9 mouse cellular contexts compared by ENCODE assay signal in genomic region chr6:59424871-59425740, GRCm38 (mm10). TPM values are rescaled to one million over a fixed set of nuclear protein-coding genes. Genes with fewer than 3 reads are reported as not detected.
DNase-seq lines count a peak whose midpoint lies in the region; ATAC-seq and TF ChIP-seq lines count a peak whose summit lies in the region.
"Had no signal": no experiment of that assay in that cellular context is flagged by ENCODE, and none has a peak within 500 bp of the region (broad histone marks: within the 10 kb centered on the region; RNA-seq: fewer than 3 reads in every experiment).

No protein-coding gene starts in this region.

- H3K27me3 ChIP-seq in liver, adult 2 months (ENCODE audit: control insufficient read depth, insufficient read depth, low read length), result no peaks in the 10 kb centered on the region
- H3K27me3 ChIP-seq in liver, embryonic 12.5 days (replicated peaks), result peaks cover 4% of the 10 kb centered on the region; the same call in 1 of the 2 replicates
- H3K27me3 ChIP-seq in intestine, embryonic 16.5 days (replicated peaks; ENCODE audit: control insufficient read depth, insufficient read depth, low read length), result no peaks in the 10 kb centered on the region

- no peak for TF ChIP-seq POLR2A in liver, adult 2 months (IDR thresholded peaks at IDR 0.05; ENCODE audit: extremely low read depth, insufficient read depth, low read length)

- peak overlapping the region; percentile 74 for H3K4me3 ChIP-seq in gastrocnemius, adult 2 months
- H3K4me3 ChIP-seq in liver, adult 2 months (ENCODE audit: insufficient read depth, low read depth, low read length), result peak overlapping the region; percentile 87
- H3K4me3 ChIP-seq in liver, embryonic 12.5 days, result no peak overlapping the region
- peak overlapping the region; percentile 69 for H3K4me3 ChIP-seq in intestine, embryonic 16.5 days (ENCODE audit: low read length)

- H3K36me3 ChIP-seq in liver, adult 2 months (ENCODE audit: control insufficient read depth, insufficient read depth, low read length), result no peaks in the 10 kb centered on the region
- no peaks in the 10 kb centered on the region for H3K36me3 ChIP-seq in liver, embryonic 12.5 days
- no peaks in the 10 kb centered on the region for H3K36me3 ChIP-seq in intestine, embryonic 16.5 days (ENCODE audit: control insufficient read depth, insufficient read depth, low read length)

- no peak overlapping the region for H3K27ac ChIP-seq in gastrocnemius, adult 2 months
- H3K27ac ChIP-seq in liver, adult 2 months (replicated peaks; ENCODE audit: insufficient read depth, low read depth, low read length), result peak overlapping the region; percentile 83
- H3K27ac ChIP-seq in liver, embryonic 12.5 days, result no peak overlapping the region
- H3K27ac ChIP-seq in intestine, embryonic 16.5 days (ENCODE audit: low read length), result peak overlapping the region; percentile 90
- H3K27ac ChIP-seq: liver, embryonic 14.5 days had no signal

- TF ChIP-seq CTCF in gastrocnemius, adult 2 months (IDR thresholded peaks at IDR 0.05), result no peak
- no peak for TF ChIP-seq CTCF in liver, adult 2 months (IDR thresholded peaks at IDR 0.05; ENCODE audit: low read depth, low read length)

- 18% methylated on average over 10 of the region's 10 CpGs for WGBS in liver, adult 2 months
- 62% methylated on average over 10 of the region's 10 CpGs for WGBS in liver, embryonic 12.5 days (ENCODE audit: insufficient replicate concordance)
- WGBS in intestine, embryonic 16.5 days, result 56% methylated on average over 10 of the region's 10 CpGs

- intact Hi-C loops in gastrocnemius, adult 2 months (cut with DNase I), result no loop called here

- peaks cover 21% of the 10 kb centered on the region for H3K79me2 ChIP-seq in liver, adult 2 months (ENCODE audit: control insufficient read depth, insufficient read depth, low read length)

- DNase-seq in gastrocnemius, adult 2 months, result no peak
- DNase-seq in gastrocnemius, postnatal 10 days, result no peak
- peak; percentile 78 for DNase-seq in liver, adult 2 months (ENCODE audit: extremely low read depth, low read depth, low spot score)
- DNase-seq in retina, embryonic 14.5 days (ENCODE audit: low spot score), result peak; percentile 13
- DNase-seq in embryo, embryonic 10 days (ENCODE audit: low spot score), result no peak

- H3K4me1 ChIP-seq in liver, adult 2 months (ENCODE audit: control insufficient read depth, insufficient read depth, low read length), result peaks cover 24% of the 10 kb centered on the region
- H3K4me1 ChIP-seq in liver, embryonic 12.5 days, result peaks cover 4% of the 10 kb centered on the region; the same call in 1 of the 2 replicates
- peaks cover 5% of the 10 kb centered on the region; the same call in 1 of the 2 replicates for H3K4me1 ChIP-seq in intestine, embryonic 16.5 days (ENCODE audit: control insufficient read depth, insufficient read depth, low read length)

- H3K9me3 ChIP-seq in liver, embryonic 12.5 days (replicated peaks), result no peaks in the 10 kb centered on the region
- no peaks in the 10 kb centered on the region for H3K9me3 ChIP-seq in intestine, embryonic 16.5 days (ENCODE audit: control insufficient read depth, low read length)

- ATAC-seq in liver, embryonic 12.5 days, result no peak
- ATAC-seq in intestine, embryonic 16.5 days, result peak; percentile 71
- no peak for ATAC-seq in granulocyte monocyte progenitor cell, adult 5-6 weeks (replicated peaks; ENCODE audit: poor library complexity, severe bottlenecking)

- H3K9ac ChIP-seq in liver, adult 2 months (ENCODE audit: low read depth, low read length), result peak overlapping the region; percentile 30
- H3K9ac ChIP-seq in liver, embryonic 12.5 days, result no peak overlapping the region
- H3K9ac ChIP-seq in intestine, embryonic 16.5 days (ENCODE audit: low read depth, low read length), result peak overlapping the region; percentile 61
- H3K9ac ChIP-seq: liver, embryonic 14.5 days had no signal

- H3K4me2 ChIP-seq in liver, embryonic 12.5 days, result no peak overlapping the region
- peak overlapping the region; percentile 77 for H3K4me2 ChIP-seq in intestine, embryonic 16.5 days (ENCODE audit: low read depth, low read length)

RNA-seq across cellular contexts. Expression of gene Gprin3, which starts 1.0 kb away (rescaled TPM):
- under 1 TPM; 0.11 to 0.15 TPM for total RNA-seq in gastrocnemius, adult 2 months (2021)
- total RNA-seq in gastrocnemius, postnatal 10 days (2021), result 1 to 10 TPM in 1 of 2 experiments, under 1 TPM in 1; 0.66 to 1.0 TPM
- 26.9 and 33.4 TPM in 2 replicates for total RNA-seq in liver, adult 2 months (2014; rRNA removed)
- polyA plus RNA-seq in liver, adult 2 months (2012; rRNA removed), result 1.6 and 1.9 TPM in 2 replicates
- polyA plus RNA-seq in liver, embryonic 12.5 days (2016; fragmentation: Nextera tagmentation; extraction: Ambion mirVana), result 0.04 and 0.07 TPM in 2 replicates
- 6.1 and 6.4 TPM in 2 replicates for polyA plus RNA-seq in intestine, embryonic 16.5 days (2015; fragmentation: Nextera tagmentation; extraction: Ambion mirVana)
- 0.37 and 1.1 TPM in 2 replicates for total RNA-seq in granulocyte monocyte progenitor cell, adult 5-6 weeks (2014; fragmentation: Nextera tagmentation)
- total RNA-seq in granulocyte monocyte progenitor cell, adult 5-6 weeks (2017), result 0.46 and 0.56 TPM in 2 replicates

Comparison
In these comparisons a context has a peak if more than half of its experiments do, and no peak if none do; other contexts are left out.
1. H3K27ac ChIP-seq: peak in liver, adult 2 months (single experiment) and intestine, embryonic 16.5 days (single experiment); none in gastrocnemius, adult 2 months (single experiment) and liver, embryonic 12.5 days (single experiment).
2. DNase-seq: peak in liver, adult 2 months (single experiment) and retina, embryonic 14.5 days (single experiment); none in gastrocnemius, adult 2 months (single experiment), gastrocnemius, postnatal 10 days (single experiment) and embryo, embryonic 10 days (single experiment).
3. RNA of gene Gprin3, which starts 1.0 kb away (total RNA-seq): 26.9 to 33.4 TPM in liver, adult 2 months; 0.66 to 1.0 TPM in gastrocnemius, postnatal 10 days, 0.37 to 1.1 TPM in granulocyte monocyte progenitor cell, adult 5-6 weeks and 0.11 to 0.15 TPM in gastrocnemius, adult 2 months; every median in the first group is over 10 times any median in the second.